Mouse (Mus musculus) spleen, postnatal 4 days (tissue): ENCODE data around the gene Samt4.
"Not testable (repeated sequence)": the region's sequence is repeated elsewhere in the genome, so short reads cannot be mapped to it uniquely, and the experiment has no call there.

Source experiments
- DNase-seq, 2 experiments: peaks; one replicate each; pipeline ENCODE4 v3.0.0; 2022; ENCODE audit warnings: low spot score in 2 of 2

Gene Samt4

GRCm38 (mm10) chrX:154481702-154482101 lies at the start of gene Samt4:
TSS of gene Samt4 (plus strand) at chrX:154482002.
- no peak for DNase-seq

DNA sequence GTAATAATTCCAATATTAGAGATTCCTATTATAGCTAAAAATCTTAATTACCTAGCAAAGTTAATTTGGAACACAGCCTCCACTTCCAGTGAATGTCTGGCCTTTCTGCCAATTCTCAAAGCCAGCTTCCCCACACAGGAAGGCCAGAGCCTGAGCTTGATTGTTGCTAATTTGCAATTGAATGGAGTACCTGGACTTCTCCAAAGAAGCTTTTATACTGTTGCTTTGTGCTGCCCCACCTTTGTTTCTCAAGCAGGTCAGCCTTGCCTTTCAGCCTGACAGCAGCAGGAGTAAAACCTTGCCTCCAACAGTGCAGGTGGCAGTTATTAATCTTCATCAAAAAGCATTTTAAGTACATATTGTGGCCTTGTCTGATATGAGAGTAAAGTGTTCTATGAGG lies 38.1 kb upstream of the Samt4 start:
- not testable (repeated sequence) for DNase-seq

- DNase-seq: not testable (repeated sequence)
These were observed 13.4 kb upstream of the Samt4 start for GRCm38 (mm10) chrX:154468386-154468785.
